Mouse (Mus musculus) neural tube, embryonic 12.5 days (tissue): Measurements from ENCODE around the gene Flna. TPM values are rescaled to one million over a fixed set of nuclear protein-coding genes. Genes with fewer than 3 reads are reported as not detected.

ENCODE experiments used
- ATAC-seq: fragments of 200-750 bp; cut with Nextera tagmentation; 2 replicates; pipeline ENCODE4 v1.8.0; 2017; ENCODE audit warnings: low read depth, mild to moderate bottlenecking, moderate TSS enrichment, moderate library complexity; ENCODE audit not compliant: low FRiP score
- H3K27ac ChIP-seq: fragments of 300-500 bp; sonication (generic); 2 replicates; pipeline ENCODE4 v1.5.1; 2016
- H3K27me3 ChIP-seq: fragments of 300-500 bp; sonication (generic); replicated peaks from 2 replicates; pipeline ENCODE4 v1.6.1; 2016; ENCODE audit warnings: mild to moderate bottlenecking
- H3K36me3 ChIP-seq: fragments of 300-500 bp; sonication (generic); 2 replicates; pipeline ENCODE4 v1.6.1; 2016; ENCODE audit warnings: mild to moderate bottlenecking
- H3K4me1 ChIP-seq: fragments of 300-500 bp; sonication (generic); 2 replicates; pipeline ENCODE4 v1.6.1; 2016
- H3K4me2 ChIP-seq: fragments of 300-500 bp; sonication (generic); replicated peaks from 2 replicates; pipeline ENCODE4 v1.6.1; 2016; ENCODE audit warnings: mild to moderate bottlenecking
- H3K4me3 ChIP-seq: fragments of 300-500 bp; sonication (generic); 2 replicates; pipeline ENCODE4 v1.5.1; 2016
- H3K9ac ChIP-seq: fragments of 300-500 bp; sonication (generic); 2 replicates; pipeline ENCODE4 v1.6.1; 2016; ENCODE audit warnings: mild to moderate bottlenecking
- H3K9me3 ChIP-seq: fragments of 300-500 bp; sonication (generic); 2 replicates; pipeline ENCODE4 v1.6.1; 2016; ENCODE audit warnings: mild to moderate bottlenecking
- WGBS: fragments of 180-500 bp; shearing (Covaris S2); methylation state at CpG from one replicate; pipeline ENCODE4 v1.1.7; 2016; 5-methylcytosine and 5-hydroxymethylcytosine counted together
- polyA plus RNA-seq: library from polyadenylated mRNA; unstranded; fragments of >200 nt; fragmentation: Nextera tagmentation; extraction: Ambion mirVana; gene quantifications from 2 replicates; pipeline ENCODE4 v1.2.1, GENCODE M21; 2016

The Flna gene
- polyA plus RNA-seq, 1 experiment from 2014 or later, result 170 TPM

GRCm38 (mm10) chrX:74270902-74271551 lies 21.4 kb upstream of the Flna start:
- ATAC-seq, result no peak
- H3K9me3 ChIP-seq, result no peaks in the 10 kb centered on the region
- peak overlapping the region; percentile 62 for H3K4me2 ChIP-seq
- no peaks in the 10 kb centered on the region; the same call in 1 of the 2 replicates for H3K36me3 ChIP-seq
- no peaks in the 10 kb centered on the region for H3K4me1 ChIP-seq
- no peak overlapping the region for H3K27ac ChIP-seq
- WGBS, result 12% methylated on average over 27 of the region's 27 CpGs
- H3K4me3 ChIP-seq, result peak overlapping the region; percentile 49
- H3K27me3 ChIP-seq, result no peaks in the 10 kb centered on the region
- peak overlapping the region; percentile 72 for H3K9ac ChIP-seq

GRCm38 (mm10) chrX:74270062-74270901 lies 20.7 kb upstream of the Flna start, which contains the start of gene Rpl10:
Gene Rpl10, plus strand, starts transcription at chrX:74270812.
- H3K9ac ChIP-seq, result peak within 1 kb of the TSS; percentile 72
- H3K4me2 ChIP-seq, result peak within 1 kb of the TSS; percentile 62
- WGBS, result 16% methylated on average over 42 of the region's 42 CpGs
- H3K4me3 ChIP-seq, result peak within 1 kb of the TSS; percentile 49
- H3K36me3 ChIP-seq, result no peaks in the 10 kb centered on the region; the same call in 1 of the 2 replicates
- H3K27ac ChIP-seq, result peak within 1 kb of the TSS; percentile 75; the same call in 1 of the 2 replicates
- H3K4me1 ChIP-seq, result no peaks in the 10 kb centered on the region
- ATAC-seq, result peak; percentile 95
- no peaks in the 10 kb centered on the region for H3K9me3 ChIP-seq
- no peaks in the 10 kb centered on the region for H3K27me3 ChIP-seq

GRCm38 (mm10) chrX:74269736-74270061 lies 20.1 kb upstream of the Flna start:
- no peaks in the 10 kb centered on the region; the same call in 1 of the 2 replicates for H3K36me3 ChIP-seq
- H3K27ac ChIP-seq, result peak overlapping the region; percentile 75; the same call in 1 of the 2 replicates
- peak overlapping the region; percentile 56 for H3K9ac ChIP-seq
- WGBS, result 18% methylated on average over 3 of the region's 3 CpGs
- no peaks in the 10 kb centered on the region for H3K27me3 ChIP-seq
- ATAC-seq, result peak; percentile 35
- H3K4me2 ChIP-seq, result peak overlapping the region; percentile 55
- H3K9me3 ChIP-seq, result no peaks in the 10 kb centered on the region
- H3K4me3 ChIP-seq, result peak overlapping the region; percentile 49
- H3K4me1 ChIP-seq, result no peaks in the 10 kb centered on the region

- Histone ChIP-seq H3K27ac (no peak overlapping the region), H3K4me2 (no peak overlapping the region), H3K27me3 (no peaks in the 10 kb centered on the region), H3K36me3 (peaks cover 9% of the 10 kb centered on the region; the same call in 1 of the 2 replicates), H3K4me1 (peaks cover 5% of the 10 kb centered on the region; the same call in 1 of the 2 replicates), H3K4me3 (no peak overlapping the region), H3K9me3 (no peaks in the 10 kb centered on the region), H3K9ac (no peak overlapping the region)
- ATAC-seq, result no peak
- WGBS, result 97% methylated on average over 3 of the region's 3 CpGs
These were observed 8.1 kb upstream of the Flna start for GRCm38 (mm10) chrX:74257746-74258145.

DNA sequence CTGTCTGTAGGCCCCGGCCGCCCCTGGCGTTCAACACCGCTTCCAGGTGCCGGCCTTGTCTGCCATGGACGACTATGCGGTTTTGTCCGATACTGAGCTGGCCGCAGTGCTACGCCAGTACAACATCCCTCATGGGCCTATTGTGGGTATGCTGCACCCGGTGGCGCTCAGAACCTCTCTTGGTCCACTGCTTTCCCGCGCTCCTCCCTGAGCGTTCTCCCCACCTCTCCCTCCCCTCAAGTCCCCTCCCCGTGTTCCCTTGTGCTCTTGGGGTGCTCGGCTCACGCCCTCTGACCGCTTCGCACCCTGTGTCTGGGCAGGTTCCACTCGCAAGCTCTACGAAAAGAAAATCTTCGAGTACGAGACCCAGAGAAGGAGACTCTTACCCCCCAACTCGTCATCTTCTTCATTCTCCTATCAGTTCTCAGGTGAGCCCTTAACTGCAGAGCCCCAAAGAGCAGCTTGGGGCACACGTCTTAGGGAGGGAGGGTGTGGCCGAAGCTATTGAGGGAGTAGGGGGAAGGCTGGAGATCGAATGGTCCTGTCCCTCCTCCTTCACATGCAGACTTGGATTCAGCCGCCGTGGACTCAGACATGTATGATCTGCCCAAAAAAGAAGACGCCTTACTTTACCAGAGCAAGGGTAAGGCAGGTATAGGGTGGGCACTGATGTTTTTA lies 5.4 kb upstream of the Flna start:
- H3K9me3 ChIP-seq, result no peaks in the 10 kb centered on the region
- H3K4me2 ChIP-seq, result peak overlapping the region; percentile 62
- H3K27me3 ChIP-seq, result no peaks in the 10 kb centered on the region
- peak; percentile 73 for ATAC-seq
- peak overlapping the region; percentile 54 for H3K4me3 ChIP-seq
- WGBS, result 25% methylated on average over 31 of the region's 31 CpGs
- H3K27ac ChIP-seq, result peak overlapping the region; percentile 65
- H3K9ac ChIP-seq, result peak overlapping the region; percentile 74
- H3K36me3 ChIP-seq, result peaks cover 9% of the 10 kb centered on the region; the same call in 1 of the 2 replicates
- peaks cover 5% of the 10 kb centered on the region; the same call in 1 of the 2 replicates for H3K4me1 ChIP-seq

- Histone ChIP-seq H3K36me3 (peaks cover 9% of the 10 kb centered on the region; the same call in 1 of the 2 replicates), H3K9me3 (no peaks in the 10 kb centered on the region), H3K4me1 (peaks cover 5% of the 10 kb centered on the region; the same call in 1 of the 2 replicates), H3K27me3 (no peaks in the 10 kb centered on the region), H3K4me3 (peak within 1 kb of the TSS; percentile 54), H3K4me2 (peak within 1 kb of the TSS; percentile 62), H3K27ac (peak within 1 kb of the TSS; percentile 65), H3K9ac (peak within 1 kb of the TSS; percentile 74)
- peak; percentile 97 for ATAC-seq
- 19% methylated on average over 39 of the region's 39 CpGs for WGBS
These were observed 4.7 kb upstream of the Flna start, which contains the start of gene Emd for GRCm38 (mm10) chrX:74254153-74254887. Gene Emd, plus strand, starts transcription at chrX:74254687.

GRCm38 (mm10) chrX:74248651-74249050 lies 969 bp downstream of the Flna start:
- H3K4me3 ChIP-seq, result no peak overlapping the region
- H3K36me3 ChIP-seq, result no peaks in the 10 kb centered on the region
- 24% methylated on average over 3 of the region's 3 CpGs for WGBS
- no peaks in the 10 kb centered on the region for H3K27me3 ChIP-seq
- no peak overlapping the region for H3K27ac ChIP-seq
- no peak for ATAC-seq
- no peak overlapping the region for H3K9ac ChIP-seq
- no peaks in the 10 kb centered on the region for H3K9me3 ChIP-seq
- peak overlapping the region; percentile 61 for H3K4me2 ChIP-seq
- H3K4me1 ChIP-seq, result peaks cover 4% of the 10 kb centered on the region; the same call in 1 of the 2 replicates

GRCm38 (mm10) chrX:74246693-74247092 lies 2.9 kb downstream of the Flna start:
- WGBS, result 16% methylated on average over 14 of the region's 15 CpGs
- peak overlapping the region; percentile 66 for H3K4me2 ChIP-seq
- no peaks in the 10 kb centered on the region for H3K9me3 ChIP-seq
- H3K4me1 ChIP-seq, result peaks cover 7% of the 10 kb centered on the region; the same call in 1 of the 2 replicates
- H3K27ac ChIP-seq, result no peak overlapping the region
- H3K4me3 ChIP-seq, result peak overlapping the region; percentile 56
- no peaks in the 10 kb centered on the region for H3K27me3 ChIP-seq
- 0 out of 2 replicates have a peak overlapping the region, but pooled peaks have one; percentile 26 for H3K9ac ChIP-seq
- peak; percentile 17 for ATAC-seq
- peaks cover 14% of the 10 kb centered on the region for H3K36me3 ChIP-seq

- peak overlapping the region; percentile 76 for H3K9ac ChIP-seq
- ATAC-seq, result peak; percentile 90
These were observed 3.4 kb downstream of the Flna start for GRCm38 (mm10) chrX:74246213-74246681.

DNA sequence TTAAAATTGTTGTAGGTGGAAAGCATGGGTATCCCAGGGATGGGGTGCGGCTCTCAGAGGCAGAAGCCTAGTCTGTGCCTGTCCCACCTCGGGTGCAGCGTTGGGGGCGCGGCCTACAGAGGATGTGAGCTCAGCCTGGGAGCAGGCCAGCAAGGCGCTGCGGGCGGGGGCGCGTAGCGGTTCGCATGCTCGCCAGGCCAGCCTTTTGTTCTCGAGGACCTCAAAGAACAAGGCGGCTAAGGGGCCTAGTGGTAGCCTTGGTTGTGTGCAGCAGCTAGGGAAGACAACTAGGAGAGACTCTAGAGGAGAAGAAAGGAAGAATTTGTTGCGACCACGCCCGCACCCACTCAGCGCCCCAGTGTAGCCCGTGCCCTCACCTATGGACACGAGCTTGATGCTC lies 3.9 kb downstream of the Flna start:
- Histone ChIP-seq H3K4me2 (peak overlapping the region; percentile 66), H3K9me3 (no peaks in the 10 kb centered on the region), H3K9ac (peak overlapping the region; percentile 76), H3K4me3 (peak overlapping the region; percentile 56), H3K36me3 (peaks cover 24% of the 10 kb centered on the region), H3K27ac (peak overlapping the region; percentile 53), H3K27me3 (no peaks in the 10 kb centered on the region), H3K4me1 (peaks cover 7% of the 10 kb centered on the region; the same call in 1 of the 2 replicates)
- peak; percentile 55 for ATAC-seq
- WGBS, result 15% methylated on average over 21 of the region's 21 CpGs

More at GRCm38 (mm10) chrX:74246213-74246681, 3.4 kb downstream of the Flna start:
- H3K9me3 ChIP-seq, result no peaks in the 10 kb centered on the region
- peak overlapping the region; percentile 66 for H3K4me2 ChIP-seq
- peaks cover 7% of the 10 kb centered on the region; the same call in 1 of the 2 replicates for H3K4me1 ChIP-seq
- peak overlapping the region; percentile 56 for H3K4me3 ChIP-seq
- H3K27ac ChIP-seq, result peak overlapping the region; percentile 53; the same call in 1 of the 2 replicates
- H3K27me3 ChIP-seq, result no peaks in the 10 kb centered on the region
- WGBS, result 21% methylated on average over 38 of the region's 38 CpGs
- peaks cover 19% of the 10 kb centered on the region for H3K36me3 ChIP-seq

DNA sequence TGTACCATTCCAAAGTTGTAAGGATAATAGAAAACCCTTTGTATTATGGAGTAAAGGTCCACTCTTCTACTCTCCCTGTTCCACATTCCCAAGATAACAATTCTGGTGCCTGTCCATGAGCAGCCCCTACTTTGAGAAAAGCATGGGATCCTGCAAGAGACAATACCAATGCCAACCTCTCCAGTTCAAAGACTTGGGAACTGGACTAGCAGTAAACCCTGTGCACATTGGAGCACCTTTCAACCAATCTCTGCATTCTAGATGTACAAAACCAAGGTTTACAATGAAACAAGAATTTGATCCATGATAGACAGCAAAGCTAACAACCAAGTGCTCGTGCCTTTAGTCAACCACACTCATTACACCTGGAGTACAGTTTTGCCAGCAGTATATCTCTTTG lies 4.5 kb downstream of the Flna start:
- peak overlapping the region; percentile 76 for H3K9ac ChIP-seq
- H3K9me3 ChIP-seq, result no peaks in the 10 kb centered on the region
- peak overlapping the region; percentile 66 for H3K4me2 ChIP-seq
- no peaks in the 10 kb centered on the region for H3K27me3 ChIP-seq
- peaks cover 7% of the 10 kb centered on the region; the same call in 1 of the 2 replicates for H3K4me1 ChIP-seq
- H3K27ac ChIP-seq, result no peak overlapping the region
- WGBS, result 24% methylated on average over 1 of the region's 1 CpGs
- peak overlapping the region; percentile 56 for H3K4me3 ChIP-seq
- ATAC-seq, result no peak
- peaks cover 30% of the 10 kb centered on the region for H3K36me3 ChIP-seq
